Mouse (Mus musculus) adrenal gland, postnatal 14 days (tissue): Measurements from ENCODE around the gene Gm5134. TPM values are rescaled to one million over a fixed set of nuclear protein-coding genes. Genes with fewer than 3 reads are reported as not detected.

Source experiments
- DNase-seq: peaks from one replicate; pipeline ENCODE4 v3.0.0; 2021; ENCODE audit warnings: mixed read lengths
- total RNA-seq: library from RNA; stranded (reverse); gene quantifications from 2 replicates; pipeline ENCODE4 v1.2.3, GENCODE M21; 2021

Gm5134 gene
- total RNA-seq, 1 experiment from 2014 or later: not detected

GRCm38 (mm10) chr10:75939481-75940234 lies 14.7 kb upstream of the Gm5134 start:
- no peak for DNase-seq

- DNase-seq: no peak
Measured at GRCm38 (mm10) chr10:75940520-75940919, 13.8 kb upstream of the Gm5134 start, which contains the start of gene Gm867. TSS of gene Gm867 (minus strand) at chr10:75940672.

DNA sequence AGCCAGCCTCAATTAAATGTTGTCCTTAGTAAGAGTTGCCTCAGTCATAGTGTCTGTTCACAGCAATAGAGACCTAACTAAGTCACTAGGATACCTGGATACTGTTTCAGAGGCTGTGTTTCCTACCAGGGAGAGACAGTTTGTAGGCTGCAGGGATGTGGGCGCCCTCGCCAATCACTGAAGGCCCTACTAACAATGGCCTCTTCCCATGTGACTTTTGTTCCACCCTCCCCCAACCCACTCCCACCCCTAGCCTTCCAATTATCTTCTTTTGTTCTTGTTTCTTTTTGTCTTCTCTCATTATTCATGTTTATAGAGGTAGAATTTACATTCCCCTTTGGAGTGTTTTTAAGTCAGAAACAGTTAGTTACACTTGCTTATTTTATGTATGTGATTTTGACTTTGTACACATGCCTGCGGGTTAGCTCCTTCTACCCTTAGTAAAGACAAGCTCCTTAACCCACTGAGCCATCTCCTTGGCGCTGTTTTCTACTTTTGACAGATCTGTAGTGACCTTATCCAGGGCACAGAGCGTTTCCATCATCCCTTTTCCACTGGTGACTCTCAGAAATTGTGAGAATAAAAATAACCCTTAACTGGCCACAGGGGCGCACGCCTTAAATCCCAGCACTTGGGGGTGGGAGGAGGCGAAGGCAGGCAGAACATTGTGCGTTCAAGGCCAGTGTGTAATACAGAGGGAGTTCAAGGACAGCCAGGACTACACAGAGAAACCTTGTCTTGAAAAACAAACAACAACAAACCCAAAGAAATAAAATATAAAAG lies 13.1 kb upstream of the Gm5134 start:
- DNase-seq: no peak

- DNase-seq: no peak
Measured at GRCm38 (mm10) chr10:75942736-75943477, 11.4 kb upstream of the Gm5134 start, which contains the start of gene Vpreb3. TSS of gene Vpreb3 (plus strand) at chr10:75943057.

- DNase-seq: peak; percentile 64
Measured at GRCm38 (mm10) chr10:75944066-75944772, 10.1 kb upstream of the Gm5134 start.

DNA sequence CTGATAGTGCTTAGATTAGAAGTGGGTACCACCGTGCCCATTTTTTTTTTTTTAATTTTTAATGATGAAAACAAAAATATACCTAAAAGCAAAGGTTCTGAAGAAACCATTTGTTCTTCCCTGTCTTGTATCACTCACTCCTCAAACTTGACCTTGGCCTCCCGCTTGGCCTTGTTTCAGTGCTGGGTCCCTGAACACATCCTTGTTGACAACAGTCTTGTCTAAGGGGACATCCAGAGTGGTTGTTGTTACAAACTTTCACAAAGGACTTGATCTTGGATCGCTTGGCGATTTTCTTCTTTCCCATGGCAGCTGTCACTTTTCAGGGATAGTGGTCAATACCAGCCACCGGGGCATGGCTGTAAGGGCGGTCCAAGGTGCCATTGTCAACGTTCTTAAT lies 9.1 kb upstream of the Gm5134 start:
- DNase-seq: no peak

- no peak for DNase-seq
Measured at GRCm38 (mm10) chr10:75945896-75946295, 8.4 kb upstream of the Gm5134 start.

DNA sequence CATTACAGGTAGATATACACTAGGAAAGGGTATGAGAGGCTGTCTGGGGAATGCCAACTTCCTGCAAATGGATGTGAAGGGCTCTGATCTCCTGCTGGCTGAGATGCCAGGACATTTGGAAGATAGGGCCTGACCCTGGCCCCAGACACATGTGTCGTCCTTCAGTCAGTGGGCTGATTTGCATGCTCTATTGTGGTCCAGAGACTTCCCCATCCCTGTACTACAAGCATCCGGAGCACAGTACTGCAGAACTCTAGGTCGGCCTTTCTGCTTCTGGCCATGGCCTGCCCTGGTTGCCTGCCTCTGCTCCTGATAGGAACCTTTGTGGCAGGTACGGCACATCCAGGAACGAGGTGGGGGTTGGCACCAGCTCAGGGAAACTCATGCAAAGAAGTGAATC lies 6.2 kb upstream of the Gm5134 start:
- no peak for DNase-seq

GRCm38 (mm10) chr10:75949053-75950045 lies 5.0 kb upstream of the Gm5134 start:
- no peak for DNase-seq

DNA sequence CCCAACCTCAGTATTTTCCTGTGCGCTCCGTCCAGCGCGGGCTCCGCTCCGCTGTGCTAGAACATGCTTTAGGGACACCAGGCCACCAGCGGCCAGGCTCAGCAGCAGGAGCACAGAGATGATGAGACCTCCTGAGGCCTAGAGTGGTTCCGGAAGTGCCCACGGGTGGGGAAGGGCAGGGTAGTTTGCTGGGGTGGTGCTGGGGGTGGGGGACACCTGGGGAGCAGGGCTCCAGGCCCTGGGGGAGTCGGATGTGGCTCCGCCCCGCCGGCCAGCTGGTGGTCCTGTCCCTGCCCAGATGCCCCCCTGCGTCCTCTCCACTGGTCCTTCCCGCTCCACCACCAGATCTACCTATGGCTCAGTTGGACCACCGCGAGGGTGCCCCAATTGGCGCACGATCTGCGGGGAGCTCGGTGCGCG lies 3.5 kb upstream of the Gm5134 start:
- peak; percentile 71 for DNase-seq

GRCm38 (mm10) chr10:75951424-75952050 lies 2.8 kb upstream of the Gm5134 start:
- DNase-seq: peak; percentile 57

DNA sequence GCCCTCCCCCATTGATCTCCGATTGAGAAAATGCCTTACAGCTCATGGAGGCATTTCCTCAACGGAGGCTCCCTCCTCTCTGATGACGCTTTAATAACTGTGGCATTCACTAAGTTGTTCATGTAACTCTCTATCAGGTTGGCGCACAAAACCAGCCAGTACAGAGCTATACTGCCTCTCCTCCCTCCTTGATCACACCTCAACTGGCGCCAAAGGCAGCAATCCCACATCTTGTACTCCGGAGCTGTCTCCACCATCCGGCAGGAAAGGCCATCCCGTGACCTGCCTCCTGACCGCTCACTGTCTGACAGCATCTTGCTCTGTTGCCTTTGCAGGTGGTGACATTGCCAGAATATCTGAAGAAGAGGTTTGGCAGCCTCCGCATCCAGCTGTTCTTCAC lies 19.5 kb downstream of the Gm5134 start:
- DNase-seq: no peak

DNA sequence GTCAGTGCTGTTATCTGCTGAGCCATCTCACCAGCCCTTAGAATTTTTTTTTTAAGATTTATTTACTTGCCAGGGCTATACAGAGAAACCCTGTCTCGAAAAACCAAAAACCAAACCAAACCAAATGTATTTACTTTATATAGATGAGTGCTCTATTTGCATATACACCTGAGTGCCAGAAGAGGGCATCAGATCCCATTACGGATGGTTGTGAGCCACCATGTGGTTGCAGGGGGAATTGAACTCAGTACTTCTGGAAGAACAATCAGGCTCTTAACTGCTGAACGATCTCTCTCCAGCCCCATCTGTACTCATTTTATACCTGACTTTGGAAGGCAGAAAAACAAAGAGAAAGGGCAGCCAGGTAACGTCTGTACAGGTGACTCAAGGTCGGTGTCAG lies 20.9 kb downstream of the Gm5134 start:
- peak; percentile 44 for DNase-seq

GRCm38 (mm10) chr10:75978119-75978834 lies 24.0 kb downstream of the Gm5134 start:
- DNase-seq: no peak

GRCm38 (mm10) chr10:75978835-75979157 lies 24.5 kb downstream of the Gm5134 start:
- no peak for DNase-seq

DNA sequence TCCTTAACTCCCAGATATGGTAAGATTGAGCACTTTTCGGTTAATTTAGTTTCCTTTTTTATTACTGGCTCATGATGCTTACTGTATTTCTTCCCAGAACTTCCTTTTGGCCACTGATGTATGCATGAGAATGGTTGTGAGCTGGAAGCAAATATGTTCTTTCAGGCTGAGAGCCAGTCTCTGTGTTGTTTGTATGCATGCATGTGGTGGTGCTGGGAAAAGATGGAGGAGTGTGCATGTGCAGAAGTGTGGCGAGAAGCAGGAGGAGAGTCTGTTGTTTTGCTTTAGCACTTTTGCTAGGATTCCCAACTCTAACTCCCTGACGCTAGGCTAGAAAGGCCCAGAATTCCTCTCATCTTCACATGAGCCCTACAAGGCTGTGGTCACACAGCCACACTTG lies 25.1 kb downstream of the Gm5134 start:
- no peak for DNase-seq

DNA sequence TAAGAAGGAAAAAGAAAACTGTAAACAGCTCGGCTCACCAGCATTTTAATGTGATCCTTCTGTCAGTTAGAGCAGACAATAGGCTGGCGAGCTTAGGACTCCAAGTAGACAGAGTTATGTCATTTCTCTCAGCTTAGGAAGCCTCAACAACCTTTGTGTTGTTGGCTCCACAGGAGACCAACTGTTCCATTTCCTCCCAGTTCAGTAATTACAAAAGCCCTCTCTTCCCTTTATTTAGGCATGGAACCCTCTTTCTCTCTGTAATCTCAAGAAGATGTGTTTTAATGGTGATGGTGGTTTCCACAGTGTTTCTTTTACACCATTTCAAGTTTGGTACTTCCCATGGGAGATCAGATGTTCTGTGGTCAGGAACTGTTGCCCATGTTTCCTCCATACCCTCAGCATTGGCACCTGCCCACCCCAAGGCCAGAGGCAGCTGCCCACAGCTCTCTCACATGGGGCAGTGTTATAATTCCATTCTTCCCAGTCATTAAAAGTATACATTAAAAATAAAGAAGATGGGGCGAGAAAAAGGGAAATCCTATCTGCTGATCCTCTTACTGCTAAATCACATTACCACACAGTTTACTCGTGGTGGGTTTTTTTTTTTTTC lies 36.2 kb downstream of the Gm5134 start:
- no peak for DNase-seq

DNA sequence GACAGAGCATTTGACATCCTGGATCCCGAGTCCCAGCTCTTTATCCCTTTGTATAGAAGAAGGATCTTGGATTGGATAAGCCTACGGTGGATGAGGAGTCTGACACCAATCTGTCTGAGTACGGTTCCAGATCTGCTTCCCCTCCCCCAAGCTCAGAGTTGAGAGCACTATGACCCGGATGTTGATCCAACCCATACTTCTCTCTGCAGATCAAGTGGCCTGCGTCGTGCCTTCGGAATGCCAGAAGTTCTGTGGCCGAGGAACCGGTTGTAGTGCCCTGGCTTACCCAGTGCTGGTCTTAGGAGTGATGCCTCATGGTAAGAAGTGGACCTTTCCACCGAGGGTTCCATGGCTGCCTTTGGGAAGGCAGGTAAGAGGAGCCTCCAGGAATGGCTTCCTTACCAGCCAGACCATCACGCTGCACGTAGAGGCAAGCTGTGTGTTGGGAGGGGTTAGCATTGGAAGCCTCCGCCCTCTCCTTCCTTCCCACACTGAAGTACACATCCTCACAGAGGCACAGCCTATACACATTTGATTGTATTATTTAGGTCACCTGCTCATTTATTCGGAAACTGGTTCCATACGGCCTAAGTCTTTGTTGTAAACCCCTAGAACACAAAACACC lies 39.4 kb downstream of the Gm5134 start:
- DNase-seq: no peak
